12 mouse cellular contexts compared by ENCODE assay signal in genomic region chr10:124570746-124571145, GRCm38 (mm10).
DNase-seq lines count a peak whose midpoint lies in the region; TF ChIP-seq lines count a peak whose summit lies in the region.
"Had no signal": no experiment of that assay in that cellular context is flagged by ENCODE, and none has a peak within 500 bp of the region (broad histone marks: within the 10 kb centered on the region; RNA-seq: fewer than 3 reads in every experiment).

No protein-coding gene starts in this region.

- H3K9me3 ChIP-seq in heart, embryonic 10.5 days, result no peaks in the 10 kb centered on the region
- H3K9me3 ChIP-seq: embryonic facial prominence, embryonic 12.5 days; neural tube, embryonic 12.5 days had no signal

- peak; percentile 12 for DNase-seq in kidney, adult 2 months
- DNase-seq in kidney, postnatal 4 days, result no peak
- peak; percentile 3 to 64 for DNase-seq in frontal cortex, adult 2 months (ENCODE audit: extremely low spot score in 1 of 2, low spot score in 1 of 2)
- peak; percentile 66 for DNase-seq in layer of hippocampus, adult 9-11 months
- peak; percentile 84 to 87 for DNase-seq in right cerebral cortex, postnatal 10 days (ENCODE audit: low spot score in 2 of 2)
- DNase-seq in thymus, postnatal 10 days (ENCODE audit: low spot score in 2 of 2), result no peak
- no peak for DNase-seq in heart, embryonic 10.5 days (ENCODE audit: low spot score)
- DNase-seq: heart, postnatal 4 days; kidney, postnatal 14 days; thymus, adult 2 months had no signal

- no peak for TF ChIP-seq POLR2A in kidney, adult 2 months (IDR thresholded peaks at IDR 0.05; ENCODE audit: low read depth, low read length)

- H3K27ac ChIP-seq in kidney, adult 2 months (ENCODE audit: insufficient read depth, low read depth, low read length), result no peak overlapping the region
- no peak overlapping the region for H3K27ac ChIP-seq in heart, embryonic 10.5 days
- H3K27ac ChIP-seq: embryonic facial prominence, embryonic 12.5 days; neural tube, embryonic 12.5 days had no signal

- H3K36me3 ChIP-seq in kidney, adult 2 months (ENCODE audit: control insufficient read depth, insufficient read depth, low read length), result no peaks in the 10 kb centered on the region
- no peaks in the 10 kb centered on the region for H3K36me3 ChIP-seq in heart, embryonic 10.5 days
- H3K36me3 ChIP-seq: embryonic facial prominence, embryonic 12.5 days; neural tube, embryonic 12.5 days had no signal

- H3K27me3 ChIP-seq in kidney, adult 2 months (replicated peaks; ENCODE audit: control insufficient read depth, insufficient read depth, low read length), result no peaks in the 10 kb centered on the region
- H3K27me3 ChIP-seq in heart, embryonic 10.5 days (ENCODE audit: insufficient read depth, poor library complexity, severe bottlenecking), result no peaks in the 10 kb centered on the region
- H3K27me3 ChIP-seq: embryonic facial prominence, embryonic 12.5 days; neural tube, embryonic 12.5 days had no signal

- H3K4me3 ChIP-seq in kidney, adult 2 months (ENCODE audit: insufficient read depth, low read depth, low read length), result no peak overlapping the region
- no peak overlapping the region for H3K4me3 ChIP-seq in heart, embryonic 10.5 days
- H3K4me3 ChIP-seq: embryonic facial prominence, embryonic 12.5 days; neural tube, embryonic 12.5 days had no signal

- no peak for TF ChIP-seq CTCF in kidney, adult 2 months (conservative IDR thresholded peaks at IDR 0.05; ENCODE audit: insufficient read depth, insufficient read length, low read depth, low read length)

- WGBS in kidney, adult 2 months, result 61% methylated on average over 4 of the region's 4 CpGs
- WGBS in heart, embryonic 10.5 days, result 85% methylated on average over 4 of the region's 4 CpGs

- H3K4me1 ChIP-seq in kidney, adult 2 months (ENCODE audit: control insufficient read depth, insufficient read depth, low read length), result no peaks in the 10 kb centered on the region
- no peaks in the 10 kb centered on the region for H3K4me1 ChIP-seq in heart, embryonic 10.5 days
- H3K4me1 ChIP-seq: embryonic facial prominence, embryonic 12.5 days; neural tube, embryonic 12.5 days had no signal

Comparison
In these comparisons a context has a peak if more than half of its experiments do, and no peak if none do; other contexts are left out.
1. DNase-seq: peak in kidney, adult 2 months (single experiment), frontal cortex, adult 2 months (2 of 2), layer of hippocampus, adult 9-11 months (single experiment) and right cerebral cortex, postnatal 10 days (2 of 2); none in kidney, postnatal 4 days (0 of 2), thymus, postnatal 10 days (0 of 2) and heart, embryonic 10.5 days (single experiment).